10 mouse cellular contexts compared by ENCODE assay signal in the genomic region with DNA sequence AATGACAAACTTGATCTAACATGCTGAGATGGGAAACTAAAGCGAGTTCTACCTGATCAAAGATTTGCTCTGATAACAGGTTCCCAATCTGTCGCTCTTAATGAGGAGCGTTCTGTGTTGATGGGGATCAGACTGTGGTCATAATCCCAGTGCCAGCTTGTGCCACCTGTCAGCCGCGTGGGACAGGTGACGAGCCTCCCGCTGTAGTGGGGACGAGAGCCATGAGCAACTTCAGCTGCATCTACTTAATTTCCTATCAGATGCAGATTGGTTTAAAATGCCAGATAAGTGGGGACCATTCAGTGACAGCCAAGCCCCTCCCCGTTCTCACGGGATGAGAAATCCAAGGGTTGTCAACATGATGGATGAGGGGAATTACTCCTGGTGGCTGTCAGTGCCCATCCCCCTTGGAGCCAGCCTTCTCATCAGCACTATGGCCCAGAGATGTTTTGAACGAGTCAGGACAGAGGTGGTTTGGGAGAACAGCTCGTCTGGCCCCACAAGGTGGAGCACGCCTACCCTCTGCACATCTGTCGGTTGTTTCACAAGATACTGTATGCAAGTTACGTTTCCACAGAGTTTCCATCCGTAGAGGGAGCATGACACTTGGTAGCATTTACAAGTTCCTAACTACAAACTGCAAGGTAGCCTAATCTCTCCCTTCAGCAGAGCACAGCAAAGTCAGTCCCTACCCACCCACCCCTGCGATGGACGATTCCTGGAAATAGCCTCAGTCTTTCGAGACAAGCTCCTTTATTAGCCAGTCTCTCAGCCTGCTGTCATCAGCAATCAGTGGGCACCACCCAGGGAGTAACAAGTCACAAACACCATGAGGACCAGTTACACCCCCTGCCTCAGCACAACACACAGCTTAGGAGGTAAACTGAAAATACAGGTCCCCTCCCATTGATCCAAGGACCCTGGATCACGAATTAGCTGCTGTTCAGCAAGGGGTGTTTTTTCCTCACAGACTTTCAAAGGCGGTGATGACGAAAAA.
DNase-seq lines count a peak whose midpoint lies in the region; ATAC-seq lines count a peak whose summit lies in the region.
"Had no signal": no experiment of that assay in that cellular context is flagged by ENCODE, and none has a peak within 500 bp of the region (broad histone marks: within the 10 kb centered on the region; RNA-seq: fewer than 3 reads in every experiment).

No protein-coding gene starts in this region.

- H3K9me3 ChIP-seq in heart, embryonic 11.5 days (replicated peaks; ENCODE audit: control insufficient read depth, low read length), result no peaks in the 10 kb centered on the region
- H3K9me3 ChIP-seq in neural tube, embryonic 15.5 days (replicated peaks), result no peaks in the 10 kb centered on the region
- no peaks in the 10 kb centered on the region for H3K9me3 ChIP-seq in hindbrain, embryonic 12.5 days (replicated peaks)
- H3K9me3 ChIP-seq: embryonic facial prominence, embryonic 15.5 days had no signal

- no peak for DNase-seq in heart, postnatal 10 days
- peak; percentile 35 for DNase-seq in neural tube, embryonic 10.5 days (ENCODE audit: extremely low spot score, low spot score)
- no peak for DNase-seq in spleen, postnatal 14 days (ENCODE audit: low spot score in 2 of 2)
- DNase-seq in lung, postnatal 4 days, result no peak
- DNase-seq in frontal cortex, postnatal 14 days (ENCODE audit: low spot score in 2 of 2), result no peak
- DNase-seq: kidney, postnatal 14 days had no signal

- H3K36me3 ChIP-seq in heart, embryonic 11.5 days (ENCODE audit: control insufficient read depth, insufficient read depth, low read length), result no peaks in the 10 kb centered on the region
- H3K36me3 ChIP-seq in neural tube, embryonic 15.5 days, result no peaks in the 10 kb centered on the region
- H3K36me3 ChIP-seq in hindbrain, embryonic 12.5 days, result no peaks in the 10 kb centered on the region
- H3K36me3 ChIP-seq: embryonic facial prominence, embryonic 15.5 days had no signal

- 32% methylated on average over 22 of the region's 22 CpGs for WGBS in heart, embryonic 11.5 days (ENCODE audit: insufficient replicate concordance)
- WGBS in neural tube, embryonic 15.5 days, result 28% methylated on average over 22 of the region's 22 CpGs
- 41% methylated on average over 22 of the region's 22 CpGs for WGBS in hindbrain, embryonic 12.5 days

- H3K4me3 ChIP-seq in heart, embryonic 11.5 days (ENCODE audit: low read depth, low read length), result no peak overlapping the region
- H3K4me3 ChIP-seq in neural tube, embryonic 15.5 days (replicated peaks), result no peak overlapping the region
- no peak overlapping the region for H3K4me3 ChIP-seq in hindbrain, embryonic 12.5 days
- H3K4me3 ChIP-seq: embryonic facial prominence, embryonic 15.5 days had no signal

- intact Hi-C loops in heart, postnatal 10 days (cut with DNase I), result loop anchor here (1.0 kb wide), 1 partner anchor 444 kb away; no protein-coding TSS in a partner anchor

- no peaks in the 10 kb centered on the region for H3K27me3 ChIP-seq in heart, embryonic 11.5 days (ENCODE audit: control insufficient read depth, insufficient read depth, low read length)
- no peaks in the 10 kb centered on the region for H3K27me3 ChIP-seq in neural tube, embryonic 15.5 days (replicated peaks)
- H3K27me3 ChIP-seq in hindbrain, embryonic 12.5 days, result no peaks in the 10 kb centered on the region
- H3K27me3 ChIP-seq: embryonic facial prominence, embryonic 15.5 days had no signal

- H3K4me2 ChIP-seq in heart, embryonic 11.5 days, result peak overlapping the region; percentile 43
- H3K4me2 ChIP-seq in neural tube, embryonic 15.5 days, result no peak overlapping the region
- peak overlapping the region; percentile 29 for H3K4me2 ChIP-seq in hindbrain, embryonic 12.5 days (replicated peaks)
- H3K4me2 ChIP-seq: embryonic facial prominence, embryonic 15.5 days had no signal

- no peak overlapping the region for H3K27ac ChIP-seq in heart, embryonic 11.5 days (ENCODE audit: low read depth, low read length)
- H3K27ac ChIP-seq in neural tube, embryonic 15.5 days (replicated peaks), result no peak overlapping the region
- peak overlapping the region; percentile 23; the same call in 1 of the 2 replicates for H3K27ac ChIP-seq in hindbrain, embryonic 12.5 days
- H3K27ac ChIP-seq: embryonic facial prominence, embryonic 15.5 days had no signal

- ATAC-seq in heart, embryonic 11.5 days (replicated peaks; ENCODE audit: insufficient number of reproducible peaks, low FRiP score, low TSS enrichment), result no peak
- no peak for ATAC-seq in neural tube, embryonic 15.5 days (ENCODE audit: low FRiP score)
- ATAC-seq in hindbrain, embryonic 12.5 days (ENCODE audit: low FRiP score), result peak; percentile 83

- no peak overlapping the region for H3K9ac ChIP-seq in heart, embryonic 11.5 days (ENCODE audit: low read depth, low read length)
- H3K9ac ChIP-seq in neural tube, embryonic 15.5 days (replicated peaks), result no peak overlapping the region
- H3K9ac ChIP-seq in hindbrain, embryonic 12.5 days, result no peak overlapping the region
- H3K9ac ChIP-seq: embryonic facial prominence, embryonic 15.5 days had no signal

- H3K4me1 ChIP-seq in heart, embryonic 11.5 days (ENCODE audit: control insufficient read depth, insufficient read depth, low read length), result peaks cover 7% of the 10 kb centered on the region; the same call in 1 of the 2 replicates
- H3K4me1 ChIP-seq in neural tube, embryonic 15.5 days, result peaks cover 12% of the 10 kb centered on the region
- H3K4me1 ChIP-seq in hindbrain, embryonic 12.5 days, result peaks cover 23% of the 10 kb centered on the region
- H3K4me1 ChIP-seq: embryonic facial prominence, embryonic 15.5 days had no signal
